Mouse (Mus musculus) forebrain, embryonic 10.5 days (tissue): ENCODE measurements around the gene Pnmal2. TPM values are rescaled to one million over a fixed set of nuclear protein-coding genes. Genes with fewer than 3 reads are reported as not detected.
A peak's percentile ranks its signal among the peaks of the same experiment; 100 is the strongest.

Source experiments
- DNase-seq: peaks from one replicate; pipeline ENCODE4 v3.0.0-alpha.2; 2017; ENCODE audit warnings: low spot score; ENCODE audit errors: extremely low spot score
- H3K27ac ChIP-seq: fragments of 300-500 bp; sonication (generic); 2 replicates; pipeline ENCODE4 v1.5.1; 2016; ENCODE audit warnings: mild to moderate bottlenecking
- H3K27me3 ChIP-seq: fragments of 300-500 bp; sonication (generic); 2 replicates; pipeline ENCODE4 v1.6.1; 2016; ENCODE audit warnings: mild to moderate bottlenecking; ENCODE audit not compliant: poor library complexity, severe bottlenecking
- H3K36me3 ChIP-seq: fragments of 300-500 bp; sonication (generic); replicated peaks from 2 replicates; pipeline ENCODE4 v1.6.1; 2016; ENCODE audit warnings: mild to moderate bottlenecking, moderate library complexity
- H3K4me1 ChIP-seq: fragments of 300-500 bp; sonication (generic); 2 replicates; pipeline ENCODE4 v1.6.1; 2016
- H3K4me3 ChIP-seq: fragments of 300-500 bp; sonication (generic); 2 replicates; pipeline ENCODE4 v1.5.1; 2016; ENCODE audit warnings: mild to moderate bottlenecking, moderate library complexity
- H3K9me3 ChIP-seq: fragments of 300-500 bp; sonication (generic); 2 replicates; pipeline ENCODE4 v1.6.1; 2016; ENCODE audit warnings: mild to moderate bottlenecking, moderate library complexity
- WGBS: fragments of 180-500 bp; shearing (Covaris S2); methylation state at CpG from one replicate; pipeline ENCODE4 v1.1.7; 2016; 5-methylcytosine and 5-hydroxymethylcytosine counted together
- polyA plus RNA-seq: library from polyadenylated mRNA; unstranded; fragments of >200 nt; fragmentation: Nextera tagmentation; extraction: Ambion mirVana; gene quantifications from 2 replicates; pipeline ENCODE4 v1.2.1, GENCODE M21; 2016

Pnmal2 gene
- polyA plus RNA-seq, 1 experiment from 2014 or later = 6.8 TPM

GRCm38 (mm10) chr7:16909909-16910308 is 34.6 kb upstream of the Pnmal2 start:
- Histone ChIP-seq H3K9me3 (no peaks in the 10 kb centered on the region), H3K36me3 (peaks cover 17% of the 10 kb centered on the region), H3K27ac (no peak overlapping the region), H3K4me1 (peaks cover 30% of the 10 kb centered on the region), H3K27me3 (peaks cover 26% of the 10 kb centered on the region; the same call in 1 of the 2 replicates), H3K4me3 (no peak overlapping the region)
- no peak for DNase-seq
- 65% methylated on average over 10 of the region's 10 CpGs for WGBS

- Histone ChIP-seq H3K27me3 (peaks cover 25% of the 10 kb centered on the region; the same call in 1 of the 2 replicates), H3K4me3 (no peak overlapping the region), H3K9me3 (no peaks in the 10 kb centered on the region), H3K4me1 (peaks cover 11% of the 10 kb centered on the region), H3K36me3 (peaks cover 37% of the 10 kb centered on the region), H3K27ac (no peak overlapping the region)
- no peak for DNase-seq
- WGBS = 96% methylated on average over 3 of the region's 3 CpGs
Measured at GRCm38 (mm10) chr7:16911904-16912303, 32.6 kb upstream of the Pnmal2 start.

- Histone ChIP-seq H3K9me3 (no peaks in the 10 kb centered on the region), H3K4me1 (peaks cover 10% of the 10 kb centered on the region), H3K27me3 (peaks cover 22% of the 10 kb centered on the region; the same call in 1 of the 2 replicates), H3K36me3 (peaks cover 41% of the 10 kb centered on the region), H3K27ac (no peak overlapping the region), H3K4me3 (no peak overlapping the region)
- 89% methylated on average over 6 of the region's 6 CpGs for WGBS
- DNase-seq = no peak
Measured at GRCm38 (mm10) chr7:16912360-16912759, 32.1 kb upstream of the Pnmal2 start.

GRCm38 (mm10) chr7:16913806-16914452 is 30.6 kb upstream of the Pnmal2 start:
- H3K27me3 ChIP-seq = 0 out of 2 replicates have a peak, but pooled peaks cover 12% of the 10 kb centered on the region
- no peaks in the 10 kb centered on the region; the same call in 1 of the 2 replicates for H3K4me1 ChIP-seq
- H3K4me3 ChIP-seq = no peak overlapping the region
- no peaks in the 10 kb centered on the region for H3K9me3 ChIP-seq
- peak; percentile 69 for DNase-seq
- 43% methylated on average over 10 of the region's 10 CpGs for WGBS
- peaks cover 57% of the 10 kb centered on the region for H3K36me3 ChIP-seq
- H3K27ac ChIP-seq = no peak overlapping the region

GRCm38 (mm10) chr7:16914453-16915343 is 29.8 kb upstream of the Pnmal2 start:
- Histone ChIP-seq H3K36me3 (peaks cover 64% of the 10 kb centered on the region), H3K4me3 (no peak overlapping the region), H3K4me1 (peaks cover 6% of the 10 kb centered on the region), H3K27ac (no peak overlapping the region), H3K9me3 (no peaks in the 10 kb centered on the region), H3K27me3 (0 out of 2 replicates have a peak, but pooled peaks cover 4% of the 10 kb centered on the region)
- DNase-seq = no peak
- WGBS = 86% methylated on average over 18 of the region's 18 CpGs

GRCm38 (mm10) chr7:16915461-16916340 is 28.8 kb upstream of the Pnmal2 start:
- Histone ChIP-seq H3K27me3 (no peaks in the 10 kb centered on the region), H3K9me3 (no peaks in the 10 kb centered on the region), H3K4me3 (no peak overlapping the region), H3K4me1 (peaks cover 15% of the 10 kb centered on the region), H3K36me3 (peaks cover 72% of the 10 kb centered on the region), H3K27ac (no peak overlapping the region)
- no peak for DNase-seq
- 94% methylated on average over 32 of the region's 32 CpGs for WGBS

- Histone ChIP-seq H3K27me3 (no peaks in the 10 kb centered on the region), H3K36me3 (peaks cover 81% of the 10 kb centered on the region), H3K9me3 (no peaks in the 10 kb centered on the region), H3K27ac (no peak overlapping the region), H3K4me1 (peaks cover 24% of the 10 kb centered on the region), H3K4me3 (no peak overlapping the region)
- no peak for DNase-seq
- 89% methylated on average over 30 of the region's 30 CpGs for WGBS
Measured at GRCm38 (mm10) chr7:16916342-16917265, 27.9 kb upstream of the Pnmal2 start.

GRCm38 (mm10) chr7:16917447-16917846 is 27.0 kb upstream of the Pnmal2 start:
- Histone ChIP-seq H3K27ac (no peak overlapping the region), H3K9me3 (no peaks in the 10 kb centered on the region), H3K36me3 (peaks cover 88% of the 10 kb centered on the region), H3K4me1 (peaks cover 32% of the 10 kb centered on the region), H3K27me3 (no peaks in the 10 kb centered on the region), H3K4me3 (no peak overlapping the region)
- WGBS = 93% methylated on average over 11 of the region's 11 CpGs
- DNase-seq = no peak

- no peak for DNase-seq
- Histone ChIP-seq H3K27ac (no peak overlapping the region), H3K4me1 (peaks cover 38% of the 10 kb centered on the region), H3K9me3 (no peaks in the 10 kb centered on the region), H3K4me3 (no peak overlapping the region), H3K27me3 (no peaks in the 10 kb centered on the region), H3K36me3 (peaks cover 87% of the 10 kb centered on the region)
- WGBS = 92% methylated on average over 9 of the region's 9 CpGs
Measured at GRCm38 (mm10) chr7:16918014-16918413, 26.5 kb upstream of the Pnmal2 start.

GRCm38 (mm10) chr7:16918670-16919069 is 25.8 kb upstream of the Pnmal2 start:
- H3K4me1 ChIP-seq = peaks cover 41% of the 10 kb centered on the region
- no peak for DNase-seq
- WGBS = 84% methylated on average over 3 of the region's 3 CpGs
- H3K9me3 ChIP-seq = no peaks in the 10 kb centered on the region
- H3K4me3 ChIP-seq = no peak overlapping the region
- peaks cover 83% of the 10 kb centered on the region for H3K36me3 ChIP-seq
- H3K27ac ChIP-seq = no peak overlapping the region
- no peaks in the 10 kb centered on the region for H3K27me3 ChIP-seq

- Histone ChIP-seq H3K27ac (0 out of 2 replicates have a peak overlapping the region, but pooled peaks have one; percentile 20), H3K9me3 (no peaks in the 10 kb centered on the region), H3K27me3 (no peaks in the 10 kb centered on the region), H3K4me1 (peaks cover 42% of the 10 kb centered on the region), H3K36me3 (peaks cover 74% of the 10 kb centered on the region), H3K4me3 (no peak overlapping the region)
- 89% methylated on average over 13 of the region's 13 CpGs for WGBS
- no peak for DNase-seq
Measured at GRCm38 (mm10) chr7:16919395-16920149, 24.9 kb upstream of the Pnmal2 start.
